Mouse (Mus musculus) central nervous system, embryonic 18 days (tissue): ENCODE data around the gene Zbtb3. TPM values are rescaled to one million over a fixed set of nuclear protein-coding genes. Genes with fewer than 3 reads are reported as not detected.

Experiments used
- polyA plus RNA-seq: library from polyadenylated mRNA; depleted of rRNA; stranded (reverse); fragments of >200 nt; gene quantifications from 2 replicates; pipeline ENCODE4 v1.2.3, GENCODE M21; 2012; rRNA removed

Zbtb3 gene
- polyA plus RNA-seq, result 6.4 and 6.6 TPM in 2 replicates

DNA sequence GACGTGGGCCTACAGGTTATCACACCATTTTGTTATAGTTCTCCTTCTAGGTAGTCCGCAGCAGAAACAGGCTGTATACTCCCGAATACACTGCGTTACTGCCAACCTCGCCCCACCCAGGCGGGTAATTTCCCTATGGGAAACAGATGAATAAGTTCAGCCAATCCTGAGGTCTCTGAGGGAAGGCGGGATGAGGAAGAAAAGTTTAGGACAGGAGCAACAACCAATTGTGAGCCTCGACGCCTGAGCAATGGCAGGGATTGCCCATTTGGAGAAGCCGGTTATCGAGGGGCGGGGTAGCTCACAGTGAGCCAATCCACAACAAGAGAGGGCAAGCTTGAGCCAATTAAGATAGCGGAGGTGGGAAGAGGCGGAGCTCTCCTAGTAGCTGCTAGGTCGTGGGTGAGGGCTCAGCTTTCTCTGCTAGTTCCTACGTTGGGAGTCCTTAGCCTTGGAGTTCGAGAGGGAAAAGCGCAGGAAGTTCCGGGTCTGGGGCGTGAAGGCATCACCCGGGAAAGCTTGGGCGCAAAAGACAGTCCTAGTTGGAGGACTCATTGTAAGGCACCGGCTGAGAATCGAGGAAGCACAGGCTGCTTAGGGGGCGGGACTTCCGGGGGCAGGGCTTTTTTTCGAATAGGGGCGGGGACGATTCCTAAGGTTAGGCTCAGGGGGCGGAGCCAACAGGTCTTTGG is at the start of gene Zbtb3:
Gene Zbtb3 (plus strand): TSS at position 426 of the 692 bp plus-strand sequence.

DNA sequence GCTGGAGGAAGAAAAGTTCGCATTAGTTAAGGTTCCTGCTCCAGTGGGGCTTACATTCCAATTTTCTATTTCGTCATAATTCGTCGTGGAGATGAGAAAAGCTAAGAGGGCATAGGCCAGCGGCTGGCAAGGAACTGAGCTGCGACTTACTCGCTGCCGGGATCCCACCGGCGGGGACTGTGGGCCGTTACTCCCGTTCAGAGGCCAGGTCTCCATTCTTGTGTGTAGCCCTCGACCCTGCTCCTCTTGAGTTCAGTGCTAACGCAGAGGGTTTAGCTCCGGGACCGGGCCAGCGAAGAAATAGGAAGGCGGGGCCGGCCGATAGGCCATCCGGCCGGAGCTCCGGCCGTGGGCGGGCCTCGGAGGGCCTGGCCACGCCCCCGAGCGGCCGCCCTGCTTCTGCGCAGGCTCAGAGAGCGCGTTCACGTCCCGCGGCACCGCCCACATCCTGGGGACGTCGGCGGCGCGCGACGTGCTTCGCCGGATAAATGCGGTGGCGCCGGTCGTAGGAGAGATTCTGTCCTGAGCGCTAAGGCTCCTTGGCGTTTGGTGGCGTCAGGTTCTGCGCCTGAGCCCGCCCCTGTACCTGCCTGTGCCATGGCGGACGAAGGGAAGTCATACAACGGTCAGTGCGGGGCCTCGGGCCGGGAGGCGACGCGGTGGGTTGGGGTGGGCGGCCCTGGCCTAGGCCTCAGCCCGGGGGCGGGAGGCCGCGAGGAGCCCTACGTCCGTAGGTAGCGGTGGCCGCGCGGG is 45.5 kb upstream of the Zbtb3 start, which contains the start of gene Nxf1:
Gene Nxf1 (plus strand): TSS at position 439 of the 753 bp plus-strand sequence.

DNA sequence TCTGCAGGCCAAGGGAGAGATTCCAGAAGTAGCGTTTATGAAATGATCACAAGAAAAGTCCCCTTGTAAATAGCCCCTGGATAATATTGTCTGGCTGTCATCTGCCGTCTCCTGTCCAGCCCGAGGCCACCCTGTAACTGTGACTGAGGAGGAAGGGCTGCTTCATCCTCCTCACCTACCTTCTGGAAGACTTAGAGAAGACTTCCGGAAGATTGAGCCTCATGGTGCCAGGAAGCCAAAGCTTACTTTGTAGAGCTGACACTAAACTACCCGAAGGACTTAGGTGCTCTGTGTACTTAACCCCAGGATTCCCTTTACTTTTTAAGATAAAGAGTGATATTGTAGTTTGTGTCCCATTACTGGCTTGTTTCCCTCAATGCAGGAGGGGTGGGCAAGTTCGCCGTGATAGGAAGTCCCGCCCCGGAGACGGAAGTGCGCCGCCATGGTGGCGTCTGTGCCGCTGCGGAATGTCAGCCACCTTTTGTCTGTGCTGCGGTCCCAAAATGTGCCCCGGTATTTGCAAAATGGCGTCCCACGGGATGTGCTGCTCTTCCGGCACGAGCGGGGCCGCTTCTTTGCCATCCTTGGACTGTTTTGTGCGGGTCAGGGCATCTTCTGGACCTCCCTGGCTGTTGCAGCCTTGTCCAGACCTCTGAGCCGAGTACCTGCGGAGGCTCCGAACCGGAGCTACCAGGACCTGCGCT is 31.6 kb upstream of the Zbtb3 start, which contains the start of gene Tmem223:
Gene Tmem223 (plus strand): TSS at position 430 of the 704 bp plus-strand sequence.

DNA sequence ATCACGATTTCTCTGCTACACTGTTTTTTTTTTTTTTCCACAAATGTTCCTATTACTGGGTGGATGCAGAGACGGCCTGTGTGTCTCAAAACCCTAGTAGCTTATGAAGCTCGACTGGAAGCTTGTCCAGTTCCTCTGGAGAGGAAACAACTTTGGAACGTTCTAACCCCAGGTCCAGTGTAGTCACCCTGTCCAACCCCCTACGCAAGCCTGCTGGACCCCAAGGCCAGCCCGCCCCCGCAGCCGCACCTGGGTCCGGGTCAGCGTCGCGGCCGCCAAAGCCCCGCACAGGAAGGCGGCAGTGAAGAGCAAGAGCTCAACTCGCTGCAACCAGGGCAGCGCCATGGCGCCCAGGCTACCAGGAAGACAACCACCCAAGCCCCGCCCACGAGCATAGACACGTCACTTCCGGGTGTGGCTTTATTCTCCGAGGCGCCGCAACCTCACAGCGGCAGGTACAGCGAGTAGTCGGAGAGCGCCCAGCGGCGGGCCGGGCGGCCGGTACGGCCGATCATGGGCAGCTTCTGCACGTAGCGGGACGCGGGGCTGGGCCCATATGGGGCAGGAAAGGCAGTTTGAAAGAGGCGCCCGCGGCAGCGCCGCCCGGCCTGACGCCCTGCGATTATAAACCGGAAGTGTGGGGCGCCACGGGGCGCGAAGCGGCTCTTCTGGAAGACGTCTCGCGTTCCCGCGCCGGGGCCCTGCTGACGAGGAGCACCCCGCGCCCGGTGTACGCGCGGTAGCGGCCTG is 28.1 kb upstream of the Zbtb3 start, which contains the start of gene Tmem179b:
Gene Tmem179b (minus strand): TSS at position 382 of the 750 bp plus-strand sequence.

DNA sequence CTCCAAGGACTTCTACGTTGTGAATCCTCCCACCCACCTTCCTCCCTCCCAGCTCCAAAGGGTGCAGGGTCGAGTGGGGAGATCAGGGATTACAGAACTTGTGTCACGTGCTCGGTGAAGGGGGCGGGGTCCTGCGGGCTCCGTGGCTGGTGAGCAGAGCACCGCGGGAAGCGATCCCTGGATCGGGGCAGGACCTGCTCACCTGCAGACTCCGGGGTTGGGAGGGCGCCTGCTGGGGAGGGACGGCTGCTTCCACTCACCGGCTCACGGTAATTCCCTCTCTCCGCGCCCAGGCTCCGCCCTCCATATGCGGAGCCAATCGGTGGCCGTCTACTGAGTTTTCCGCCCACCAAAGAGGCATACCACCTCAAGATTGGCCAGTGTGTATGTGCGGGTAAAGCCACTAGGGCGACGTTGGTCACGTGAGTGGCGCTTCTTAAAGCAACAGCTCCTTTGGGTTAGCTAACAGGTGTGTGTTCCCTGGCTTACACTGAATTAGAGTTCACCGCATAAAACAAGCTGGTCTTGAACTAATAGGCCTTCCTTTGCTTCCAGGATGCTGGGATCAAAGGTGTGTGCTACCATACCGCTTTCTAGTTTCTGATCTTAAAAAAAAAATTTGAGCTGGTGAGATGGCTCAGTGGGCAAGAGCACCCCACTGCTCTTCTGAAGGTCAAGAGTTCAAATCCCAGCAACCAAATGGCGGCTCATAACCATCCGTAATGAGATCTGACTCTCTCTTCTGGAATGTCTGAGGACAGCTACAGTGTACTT is 16.2 kb upstream of the Zbtb3 start, which contains the start of gene Taf6l:
Gene Taf6l (minus strand): TSS at position 410 of the 774 bp plus-strand sequence.

GRCm38 (mm10) chr19:8798264-8798946 is 4.0 kb upstream of the Zbtb3 start, which contains the start of gene Polr2g:
Gene Polr2g (minus strand): TSS chr19:8798577.

GRCm38 (mm10) chr19:8818801-8819595 is 16.6 kb downstream of the Zbtb3 start, which contains the start of gene Ttc9c:
Gene Ttc9c (minus strand): TSS chr19:8819333.

DNA sequence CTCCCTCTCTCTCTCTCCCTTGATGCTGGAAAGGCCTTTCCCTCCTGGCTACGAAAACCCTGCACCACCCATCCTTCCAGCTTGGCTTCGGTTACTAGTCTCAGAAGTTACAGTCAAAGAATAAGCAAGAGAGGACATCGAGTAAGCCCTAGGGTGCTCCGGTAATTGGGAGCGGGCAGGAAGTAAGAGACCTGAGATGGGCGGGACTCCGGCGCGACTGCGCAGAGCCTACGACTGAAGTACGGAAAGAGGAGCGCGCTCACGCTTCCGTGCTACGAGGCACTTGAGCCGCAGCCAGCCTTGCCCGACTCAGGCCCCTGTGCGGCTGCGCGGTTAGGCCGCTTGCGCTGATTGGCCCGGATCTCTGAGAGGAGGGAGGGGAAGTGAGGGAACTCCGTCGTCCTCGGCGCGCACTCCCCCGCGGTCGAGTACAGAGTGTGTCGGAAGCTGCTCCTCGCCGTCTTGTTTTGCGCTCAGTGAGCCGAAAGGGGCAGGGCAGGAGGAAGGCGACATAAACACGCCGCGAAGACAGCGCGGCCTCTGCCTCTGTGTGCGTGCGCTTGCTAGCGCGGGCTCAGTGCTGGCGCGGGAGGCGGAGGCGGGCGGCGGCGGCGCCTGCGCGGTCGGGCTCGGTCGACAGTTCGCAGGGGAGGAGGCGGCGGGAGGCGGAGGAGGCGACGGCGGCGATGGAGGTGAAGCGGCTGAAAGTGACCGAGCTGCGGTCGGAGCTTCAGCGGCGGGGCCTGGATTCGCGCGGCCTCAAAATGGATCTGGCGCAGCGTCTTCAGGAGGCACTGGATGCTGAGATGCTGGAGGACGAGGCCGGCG is 17.5 kb downstream of the Zbtb3 start, which contains the start of gene Hnrnpul2:
Gene Hnrnpul2 (plus strand): TSS at position 415 of the 828 bp plus-strand sequence.

GRCm38 (mm10) chr19:8829660-8830059 is 27.3 kb downstream of the Zbtb3 start, which contains the start of gene AC129217.1:
Gene AC129217.1 (plus strand): TSS chr19:8829773.

GRCm38 (mm10) chr19:8837251-8837791 is 35.0 kb downstream of the Zbtb3 start, which contains the start of gene Bscl2:
Gene Bscl2 (plus strand): TSS chr19:8837467.

DNA sequence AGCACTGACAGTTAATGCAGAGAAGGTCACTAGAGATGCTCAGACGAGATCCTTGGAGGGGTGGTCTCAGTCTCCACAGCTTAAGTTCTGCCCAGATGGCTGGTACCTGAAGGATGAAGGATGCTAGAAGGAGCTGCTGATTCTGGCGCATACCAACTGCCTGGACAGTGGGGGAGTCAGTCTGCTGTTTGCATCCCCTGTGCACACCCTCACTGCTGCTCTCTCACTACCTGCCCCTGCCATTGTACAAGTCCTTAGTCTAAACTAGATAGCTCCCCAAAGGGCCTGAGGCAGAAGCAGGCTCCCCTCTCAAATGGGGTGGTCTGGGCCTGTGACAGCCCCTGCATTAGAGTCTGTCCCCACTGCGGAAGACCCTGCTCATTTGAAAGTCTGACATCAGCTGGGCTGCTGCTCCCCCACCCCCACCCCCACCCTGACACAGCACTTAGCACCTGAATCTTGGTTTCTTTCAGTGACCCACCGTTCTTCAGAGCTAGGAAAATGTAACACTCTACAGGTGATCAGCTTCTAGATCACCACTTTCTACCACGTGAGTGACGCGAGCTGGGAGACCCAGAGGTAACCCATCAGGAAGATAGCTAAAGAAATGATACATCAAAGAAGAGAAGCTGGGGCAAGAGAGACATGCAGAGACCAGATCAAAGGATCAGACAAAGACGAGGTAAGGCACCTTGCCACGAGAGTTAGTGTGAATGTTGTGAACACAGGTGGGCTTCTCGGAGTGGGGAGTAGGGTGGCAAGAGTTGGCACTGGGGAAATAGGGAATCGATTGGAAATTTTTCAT is 37.0 kb downstream of the Zbtb3 start, which contains the start of gene Gng3:
Gene Gng3 (minus strand): TSS at position 92 of the 805 bp plus-strand sequence.

DNA sequence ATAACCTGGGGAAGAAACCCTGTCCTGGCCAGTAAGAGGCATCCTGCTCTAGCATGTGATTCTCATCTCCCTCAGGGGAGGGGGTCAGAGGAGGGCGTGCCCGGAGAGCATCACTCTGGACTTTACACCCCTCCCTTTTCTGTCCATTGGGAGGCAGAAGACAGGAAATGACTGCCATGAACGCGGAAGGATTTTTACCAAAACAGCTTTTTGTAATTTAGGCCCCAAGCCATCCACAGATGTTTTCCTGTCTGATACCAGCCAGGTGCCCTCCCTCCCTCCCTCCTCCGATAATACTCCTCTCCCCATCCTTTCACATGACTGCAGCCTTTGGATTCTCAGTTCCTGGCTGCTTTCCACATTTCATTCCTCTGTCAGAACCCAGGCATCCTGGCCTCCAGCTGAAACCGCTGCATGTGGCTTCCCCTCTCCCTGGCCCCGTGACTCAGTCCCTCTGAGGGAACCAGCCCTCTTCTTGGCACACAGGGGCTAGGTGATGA is 48.1 kb downstream of the Zbtb3 start, which contains the start of gene Lrrn4cl:
Gene Lrrn4cl (plus strand): TSS at position 367 of the 500 bp plus-strand sequence.

Other genes with a start within 250 kb of the Zbtb3 start
- gene Slc22a8, start 211.3 kb upstream of the Zbtb3 start, polyA plus RNA-seq, result 18.5 TPM in 2 replicates
- 8.8 and 12.0 TPM in 2 replicates for gene Slc22a6, start 184.5 kb upstream of the Zbtb3 start, polyA plus RNA-seq
- 11.4 and 16.1 TPM in 2 replicates for gene Chrm1, start 138.8 kb upstream of the Zbtb3 start, polyA plus RNA-seq
- gene Slc3a2, start 79.2 kb upstream of the Zbtb3 start, polyA plus RNA-seq, result 156 and 158 TPM in 2 replicates
- gene Wdr74, start 66.7 kb upstream of the Zbtb3 start, polyA plus RNA-seq, result 64.1 and 65.4 TPM in 2 replicates
- gene 1700092M07Rik, start 61.8 kb upstream of the Zbtb3 start, polyA plus RNA-seq, result 2.1 and 2.2 TPM in 2 replicates
- gene Stx5a, start 61.1 kb upstream of the Zbtb3 start, polyA plus RNA-seq, result 115 and 123 TPM in 2 replicates
- gene Nxf1, start 45.5 kb upstream of the Zbtb3 start, polyA plus RNA-seq, result 174 and 185 TPM in 2 replicates
- 207 and 209 TPM in 2 replicates for gene Tmem223, start 31.6 kb upstream of the Zbtb3 start, polyA plus RNA-seq
- 21.0 and 23.1 TPM in 2 replicates for gene Tmem179b, start 28.1 kb upstream of the Zbtb3 start, polyA plus RNA-seq
- 25.5 and 26.5 TPM in 2 replicates for gene Taf6l, start 16.1 kb upstream of the Zbtb3 start, polyA plus RNA-seq
- gene Polr2g, start 4.0 kb upstream of the Zbtb3 start, polyA plus RNA-seq, result 155 TPM in 2 replicates
- gene Ttc9c, start 16.8 kb downstream of the Zbtb3 start, polyA plus RNA-seq, result 51.9 and 52.3 TPM in 2 replicates
- gene Hnrnpul2, start 17.5 kb downstream of the Zbtb3 start, polyA plus RNA-seq, result 80.3 and 80.6 TPM in 2 replicates
- gene AC129217.1, start 27.2 kb downstream of the Zbtb3 start, polyA plus RNA-seq, result 0.58 TPM in 1 of 2 replicates, not detected in the other
- 100 and 106 TPM in 2 replicates for gene Bscl2, start 34.9 kb downstream of the Zbtb3 start, polyA plus RNA-seq
- 313 and 316 TPM in 2 replicates for gene Gng3, start 36.6 kb downstream of the Zbtb3 start, polyA plus RNA-seq
- gene Lrrn4cl, start 48.2 kb downstream of the Zbtb3 start, polyA plus RNA-seq, result 1.2 and 1.4 TPM in 2 replicates
- 128 and 129 TPM in 2 replicates for gene Ubxn1, start 68.9 kb downstream of the Zbtb3 start, polyA plus RNA-seq
- 54.5 and 56.5 TPM in 2 replicates for gene Uqcc3, start 78.4 kb downstream of the Zbtb3 start, polyA plus RNA-seq
- 4.0 and 5.1 TPM in 2 replicates for gene Lbhd1, start 81.2 kb downstream of the Zbtb3 start, polyA plus RNA-seq
- gene Gm49403, start 81.4 kb downstream of the Zbtb3 start, polyA plus RNA-seq, result not detected in 2 replicates
- 44.6 and 52.3 TPM in 2 replicates for gene 1810009A15Rik, start 86.3 kb downstream of the Zbtb3 start, polyA plus RNA-seq
- gene Gm49416, start 86.4 kb downstream of the Zbtb3 start, polyA plus RNA-seq, result 0.23 and 0.32 TPM in 2 replicates
- 20.6 and 22.9 TPM in 2 replicates for gene Ints5, start 90.5 kb downstream of the Zbtb3 start, polyA plus RNA-seq
- gene Ganab, start 95.5 kb downstream of the Zbtb3 start, polyA plus RNA-seq, result 125 and 128 TPM in 2 replicates
- 131 and 145 TPM in 2 replicates for gene B3gat3, start 117.8 kb downstream of the Zbtb3 start, polyA plus RNA-seq
- 2.1 and 2.3 TPM in 2 replicates for gene Rom1, start 126.8 kb downstream of the Zbtb3 start, polyA plus RNA-seq
- gene Eml3, start 127.0 kb downstream of the Zbtb3 start, polyA plus RNA-seq, result 11.1 and 13.1 TPM in 2 replicates
- gene Mta2, start 139.3 kb downstream of the Zbtb3 start, polyA plus RNA-seq, result 36.2 and 38.4 TPM in 2 replicates
- gene Tut1, start 151.3 kb downstream of the Zbtb3 start, polyA plus RNA-seq, result 22.9 TPM in 2 replicates
- gene Eef1g, start 164.5 kb downstream of the Zbtb3 start, polyA plus RNA-seq, result 385 and 395 TPM in 2 replicates
- gene Ahnak, start 186.7 kb downstream of the Zbtb3 start, polyA plus RNA-seq, result 4.7 TPM in 2 replicates